Mouse (Mus musculus) CH12.LX (cell line): ENCODE measurements at regions not wholly inside any gene's neighbourhood (a gene's known extent, or its start where the extent isn't known, plus 50 kb on each side); places are given as distances from the start of the nearest gene placed in this dataset.

ENCODE experiments used
- DNase-seq: peaks from one replicate; pipeline ENCODE4 v3.0.0-alpha.2; 2013; ENCODE audit errors: extremely low read depth
- H3K27ac ChIP-seq: 2 replicates; pipeline ENCODE4 v1.5.1; 2012; ENCODE audit warnings: low read depth, mild to moderate bottlenecking, control low read depth, moderate library complexity; ENCODE audit not compliant: insufficient read depth
- H3K27me3 ChIP-seq: replicated peaks from 2 replicates; pipeline ENCODE3; 2012; ENCODE audit warnings: inconsistent platforms
- H3K36me3 ChIP-seq, 2 experiments: replicated peaks in 1 of 2; 2 replicates each; pipeline versions ENCODE3 to v1.6.1; 2012; ENCODE audit warnings: inconsistent platforms in 1 of 2, low read length in 1 of 2, mild to moderate bottlenecking in 1 of 2, mixed read lengths in 1 of 2, moderate library complexity in 1 of 2; ENCODE audit not compliant: control insufficient read depth in 1 of 2, insufficient read depth in 1 of 2
- H3K4me1 ChIP-seq, 2 experiments: 2 replicates each; pipeline ENCODE4 v1.6.1; 2012; ENCODE audit warnings: inconsistent platforms in 1 of 2, moderate library complexity in 1 of 2; ENCODE audit not compliant: insufficient read depth in 2 of 2, control insufficient read depth in 1 of 2
- H3K4me2 ChIP-seq: 2 replicates; pipeline ENCODE4 v1.6.1; 2012; ENCODE audit warnings: low read depth, mild to moderate bottlenecking, control low read depth; ENCODE audit not compliant: poor library complexity, insufficient read depth, severe bottlenecking
- H3K4me3 ChIP-seq, 3 experiments: fragments of 150-350 bp in 1 of 3; sonication (generic) in 1 of 3; replicated peaks in 1 of 3; 2 replicates each; pipeline versions ENCODE3 to v1.5.1; 2011 to 2012; ENCODE audit warnings: low read depth in 2 of 3, low read length in 2 of 3, mild to moderate bottlenecking in 2 of 3, moderate library complexity in 2 of 3, control low read depth in 1 of 3, improper control_type of control experiment in 1 of 3, inconsistent platforms in 1 of 3, mixed read lengths in 1 of 3; ENCODE audit not compliant: poor library complexity in 1 of 3
- H3K79me2 ChIP-seq: replicated peaks from 2 replicates; pipeline ENCODE4 v1.6.1; 2012; ENCODE audit warnings: mild to moderate bottlenecking, moderate library complexity; ENCODE audit not compliant: control insufficient read depth, poor library complexity, insufficient read depth, severe bottlenecking; ENCODE audit errors: extremely low read depth
- H3K9ac ChIP-seq: 2 replicates; pipeline ENCODE4 v1.6.1; 2012; ENCODE audit warnings: low read depth, mild to moderate bottlenecking, control low read depth, moderate library complexity; ENCODE audit not compliant: insufficient read depth
- H3K9me3 ChIP-seq: replicated peaks from 2 replicates; pipeline ENCODE3; 2012; ENCODE audit warnings: low read length, inconsistent platforms, mixed read lengths
- EP300 ChIP-seq: IDR thresholded peaks from 2 replicates; pipeline ENCODE4 v1.6.1; 2011; ENCODE audit warnings: low read length, improper control_type of control experiment
- JUN ChIP-seq: IDR thresholded peaks from 2 replicates; pipeline ENCODE4 v1.6.1; 2011; ENCODE audit warnings: low read depth, mild to moderate bottlenecking, low read length, improper control_type of control experiment, moderate library complexity; ENCODE audit not compliant: insufficient read depth
- JUND ChIP-seq: conservative IDR thresholded peaks from 2 replicates; pipeline ENCODE4 v1.6.1; 2011; ENCODE audit warnings: low read depth, low read length, improper control_type of control experiment
- MEF2A ChIP-seq: IDR thresholded peaks from 2 replicates; pipeline ENCODE4 v1.6.1; 2014; ENCODE audit warnings: low read depth, mild to moderate bottlenecking, inconsistent platforms, low read length, improper control_type of control experiment, borderline replicate concordance
- POLR2A ChIP-seq: IDR thresholded peaks from 2 replicates; pipeline ENCODE4 v1.6.1; 2011; ENCODE audit warnings: low read depth, mild to moderate bottlenecking, improper control_type of control experiment, low read length
- POLR2AphosphoS2 ChIP-seq: IDR thresholded peaks from 2 replicates; pipeline ENCODE4 v1.6.1; 2011; ENCODE audit warnings: low read depth, low read length, improper control_type of control experiment
- UBTF ChIP-seq: IDR thresholded peaks from 2 replicates; pipeline ENCODE4 v1.6.1; 2012; ENCODE audit warnings: low read depth, mild to moderate bottlenecking, inconsistent platforms, low read length, improper control_type of control experiment, moderate library complexity
- USF1 ChIP-seq: IDR thresholded peaks from 2 replicates; pipeline ENCODE4 v1.6.1; 2014; ENCODE audit warnings: low read depth, mild to moderate bottlenecking, inconsistent platforms, low read length, improper control_type of control experiment
- ZMIZ1 ChIP-seq: IDR thresholded peaks from 2 replicates; pipeline ENCODE4 v1.6.1; 2012; ENCODE audit warnings: low read depth, mild to moderate bottlenecking, inconsistent platforms, low read length, improper control_type of control experiment
- dilution Hi-C: fragments of 300-500 bp; cut with MboI; formaldehyde crosslinking; loops from 2 replicates; pipeline ENCODE4 v1.14.3; 2020; ENCODE audit warnings: low sequenced_read_pairs; ENCODE audit not compliant: extremely low pct_unique_long_range_greater_than_20kb, extremely low pct_ligation_motif_present
- in situ Hi-C: fragments of 300-500 bp; cut with MboI; formaldehyde crosslinking; loops from 3 replicates; pipeline ENCODE4 v1.14.3; 2019; ENCODE audit warnings: low sequenced_read_pairs, low pct_ligation_motif_present, low pct_unique_long_range_greater_than_20kb, mixed read lengths

DNA sequence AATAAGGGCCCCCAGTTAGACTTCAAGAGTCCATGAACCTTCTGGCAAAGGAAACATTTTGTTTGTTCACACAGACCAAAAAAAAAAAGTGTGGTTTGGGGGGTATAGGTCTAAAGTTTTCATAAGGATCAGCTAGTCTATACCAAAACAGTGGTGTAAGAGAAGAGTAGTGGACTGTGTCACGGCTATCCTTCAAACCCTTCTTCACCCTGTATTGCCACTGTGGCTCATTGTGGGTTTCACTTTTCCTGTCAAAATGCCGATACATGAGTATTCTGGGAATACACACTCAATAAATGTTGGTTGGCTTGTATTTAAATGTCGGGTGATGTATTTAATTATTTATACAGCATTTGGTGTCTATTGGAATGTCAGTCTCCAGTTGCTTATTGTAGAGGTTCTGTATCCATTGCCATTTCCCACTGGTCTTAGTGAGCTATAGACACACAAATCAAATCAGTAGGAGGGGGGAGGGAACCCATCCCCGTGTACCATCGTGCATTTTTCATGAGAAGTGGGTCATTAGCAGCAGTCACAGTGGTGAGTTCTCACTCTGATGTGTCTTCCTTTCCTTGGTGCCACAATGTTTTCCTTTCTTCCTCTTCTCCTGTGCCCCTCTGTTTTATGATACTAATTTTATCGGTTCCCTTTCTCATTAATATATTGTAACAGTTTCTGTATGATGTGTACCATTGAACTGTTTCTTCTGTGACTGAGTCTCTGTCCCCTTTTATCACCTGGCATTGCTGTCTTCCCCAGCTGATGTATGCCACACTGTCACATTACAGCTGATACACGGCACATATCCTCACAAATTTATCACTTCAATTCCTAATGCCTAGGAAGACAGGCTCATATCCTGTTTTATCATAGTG lies 187.8 kb upstream of the Tsc22d2 start:
- TF ChIP-seq JUND (no peak), USF1 (no peak), POLR2A (no peak)
- Histone ChIP-seq H3K4me2 (no peak overlapping the region), H3K36me3 (no peaks in the 10 kb centered on the region), H3K27ac (no peak overlapping the region), H3K4me3 (no peak overlapping the region), H3K27me3 (no peaks in the 10 kb centered on the region), H3K9me3 (no peaks in the 10 kb centered on the region), H3K79me2 (no peaks in the 10 kb centered on the region), H3K9ac (no peak overlapping the region), H3K4me1 (no peaks in the 10 kb centered on the region)
- dilution Hi-C loops (no loop called here), in situ Hi-C loops (no loop called here)
- no peak for DNase-seq

DNA sequence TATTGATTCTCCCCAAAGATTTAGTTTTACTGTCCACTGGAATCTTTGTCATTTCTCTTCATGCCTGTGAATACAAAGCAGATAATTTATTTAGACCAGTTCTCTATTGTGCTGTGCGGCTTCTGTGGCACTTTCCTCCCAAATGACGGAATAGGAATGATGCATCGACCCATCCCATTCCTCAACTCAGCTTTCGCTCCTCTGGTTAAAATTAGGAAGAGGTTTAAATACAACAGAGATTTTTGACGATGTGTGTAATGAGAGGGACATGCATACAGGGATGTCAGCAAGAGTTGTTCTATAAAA lies 187.2 kb upstream of the Tsc22d2 start:
- no peak overlapping the region for H3K9ac ChIP-seq
- dilution Hi-C loops, result no loop called here
- H3K4me1 ChIP-seq, result no peaks in the 10 kb centered on the region
- H3K4me3 ChIP-seq, result no peak overlapping the region
- H3K36me3 ChIP-seq, result no peaks in the 10 kb centered on the region
- H3K27ac ChIP-seq, result no peak overlapping the region
- TF ChIP-seq MEF2A (no peak), ZMIZ1 (no peak), UBTF (no peak)
- no peaks in the 10 kb centered on the region for H3K27me3 ChIP-seq
- in situ Hi-C loops, result no loop called here
- H3K9me3 ChIP-seq, result no peaks in the 10 kb centered on the region
- no peak overlapping the region for H3K4me2 ChIP-seq
- H3K79me2 ChIP-seq, result no peaks in the 10 kb centered on the region
- DNase-seq, result no peak

DNA sequence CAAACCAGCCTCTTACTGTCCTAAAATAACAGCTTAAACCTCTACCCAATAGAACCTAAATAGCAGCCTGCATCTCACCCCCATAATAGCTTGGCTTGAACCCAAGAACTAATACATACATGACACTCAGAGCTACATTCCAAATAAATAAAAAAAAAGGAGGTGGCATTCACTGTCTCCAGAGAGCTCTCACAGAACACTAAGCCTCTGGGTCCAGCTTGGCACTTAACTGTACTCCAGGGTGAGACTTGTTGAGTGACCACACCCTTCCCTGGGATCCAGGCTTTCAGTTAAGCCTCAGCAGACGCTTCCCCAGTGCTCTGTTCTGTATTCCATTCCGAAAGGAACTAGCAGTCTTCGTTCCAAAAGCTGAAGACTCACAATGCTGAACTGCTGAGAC lies 186.3 kb upstream of the Tsc22d2 start:
- Histone ChIP-seq H3K27me3 (no peaks in the 10 kb centered on the region), H3K9ac (no peak overlapping the region), H3K4me2 (no peak overlapping the region), H3K4me3 (no peak overlapping the region), H3K27ac (no peak overlapping the region), H3K9me3 (no peaks in the 10 kb centered on the region), H3K4me1 (no peaks in the 10 kb centered on the region), H3K79me2 (no peaks in the 10 kb centered on the region), H3K36me3 (no peaks in the 10 kb centered on the region)
- dilution Hi-C loops, result no loop called here
- DNase-seq, result no peak
- no peak for TF ChIP-seq JUN
- no peak for TF ChIP-seq POLR2AphosphoS2
- TF ChIP-seq ZMIZ1, result no peak
- TF ChIP-seq EP300, result no peak
- in situ Hi-C loops, result no loop called here
